Mouse (Mus musculus) kidney, embryonic 14.5 days (tissue): ENCODE measurements at regions not wholly inside any gene's neighbourhood (a gene's known extent, or its start where the extent isn't known, plus 50 kb on each side); places are given as distances from the start of the nearest gene placed in this dataset.
A peak's percentile ranks its signal among the peaks of the same experiment; 100 is the strongest.

Experiments
- ATAC-seq: fragments of 200-750 bp; cut with Nextera tagmentation; 2 replicates; pipeline ENCODE4 v1.8.0; 2017; ENCODE audit warnings: moderate number of reproducible peaks, mild to moderate bottlenecking, moderate TSS enrichment, moderate library complexity; ENCODE audit not compliant: low FRiP score, low TSS enrichment
- H3K27ac ChIP-seq: fragments of 300-500 bp; sonication (generic); 2 replicates; pipeline ENCODE4 v1.5.1; 2014; ENCODE audit warnings: low read depth, mild to moderate bottlenecking, low read length, moderate library complexity, mixed read lengths
- H3K27me3 ChIP-seq: fragments of 300-500 bp; sonication (generic); 2 replicates; pipeline ENCODE4 v1.6.1; 2014; ENCODE audit warnings: mild to moderate bottlenecking, low read length; ENCODE audit not compliant: control insufficient read depth, insufficient read depth
- H3K36me3 ChIP-seq: fragments of 300-500 bp; sonication (generic); 2 replicates; pipeline ENCODE4 v1.6.1; 2014; ENCODE audit warnings: low read length, mixed read lengths; ENCODE audit not compliant: control insufficient read depth, insufficient read depth
- H3K4me1 ChIP-seq: fragments of 300-500 bp; sonication (generic); 2 replicates; pipeline ENCODE4 v1.6.1; 2014; ENCODE audit warnings: low read length, mixed read lengths; ENCODE audit not compliant: control insufficient read depth, insufficient read depth
- H3K4me2 ChIP-seq: fragments of 300-500 bp; sonication (generic); replicated peaks from 2 replicates; pipeline ENCODE4 v1.6.1; 2014; ENCODE audit warnings: low read depth, mild to moderate bottlenecking, low read length
- H3K4me3 ChIP-seq: fragments of 300-500 bp; sonication (generic); 2 replicates; pipeline ENCODE4 v1.5.1; 2014; ENCODE audit warnings: mild to moderate bottlenecking, low read length
- H3K9ac ChIP-seq: fragments of 300-500 bp; sonication (generic); 2 replicates; pipeline ENCODE4 v1.6.1; 2014; ENCODE audit warnings: low read depth, mild to moderate bottlenecking, low read length, moderate library complexity
- H3K9me3 ChIP-seq: fragments of 300-500 bp; sonication (generic); 2 replicates; pipeline ENCODE4 v1.6.1; 2016; ENCODE audit warnings: low read length; ENCODE audit not compliant: control insufficient read depth
- WGBS: fragments of 180-500 bp; shearing (Covaris S2); extraction: QIAGEN DNeasy Blood & Tissue Kit; methylation state at CpG from one replicate; pipeline ENCODE4 v1.1.7; 2014; 5-methylcytosine and 5-hydroxymethylcytosine counted together

GRCm38 (mm10) chr17:68149237-68149792, 124.3 kb upstream of the L3mbtl4 start:
- ATAC-seq, result no peak
- no peak overlapping the region for H3K4me3 ChIP-seq
- peaks cover 4% of the 10 kb centered on the region; the same call in 1 of the 2 replicates for H3K9me3 ChIP-seq
- H3K4me2 ChIP-seq, result no peak overlapping the region
- H3K9ac ChIP-seq, result no peak overlapping the region
- no peaks in the 10 kb centered on the region for H3K4me1 ChIP-seq
- H3K27me3 ChIP-seq, result no peaks in the 10 kb centered on the region
- H3K36me3 ChIP-seq, result no peaks in the 10 kb centered on the region
- H3K27ac ChIP-seq, result no peak overlapping the region
- 93% methylated on average over 10 of the region's 10 CpGs for WGBS

- H3K9ac ChIP-seq, result no peak overlapping the region
- H3K4me2 ChIP-seq, result no peak overlapping the region
- H3K27me3 ChIP-seq, result no peaks in the 10 kb centered on the region
- H3K9me3 ChIP-seq, result no peaks in the 10 kb centered on the region
- 92% methylated on average over 11 of the region's 11 CpGs for WGBS
- H3K4me1 ChIP-seq, result no peaks in the 10 kb centered on the region
- ATAC-seq, result no peak
- no peaks in the 10 kb centered on the region for H3K36me3 ChIP-seq
- no peak overlapping the region for H3K27ac ChIP-seq
- H3K4me3 ChIP-seq, result no peak overlapping the region
Observed at GRCm38 (mm10) chr17:68152438-68153120, 121.0 kb upstream of the L3mbtl4 start.

GRCm38 (mm10) chr17:68154879-68155278, 118.7 kb upstream of the L3mbtl4 start:
- no peaks in the 10 kb centered on the region for H3K4me1 ChIP-seq
- H3K4me3 ChIP-seq, result no peak overlapping the region
- no peaks in the 10 kb centered on the region for H3K27me3 ChIP-seq
- no peak overlapping the region for H3K27ac ChIP-seq
- ATAC-seq, result no peak
- 79% methylated on average over 4 of the region's 4 CpGs for WGBS
- no peak overlapping the region for H3K4me2 ChIP-seq
- H3K9me3 ChIP-seq, result no peaks in the 10 kb centered on the region
- H3K9ac ChIP-seq, result no peak overlapping the region
- H3K36me3 ChIP-seq, result no peaks in the 10 kb centered on the region

- Histone ChIP-seq H3K9ac (no peak overlapping the region), H3K36me3 (no peaks in the 10 kb centered on the region), H3K27ac (peak overlapping the region; percentile 1; the same call in 1 of the 2 replicates), H3K4me1 (no peaks in the 10 kb centered on the region), H3K9me3 (no peaks in the 10 kb centered on the region), H3K27me3 (no peaks in the 10 kb centered on the region), H3K4me3 (no peak overlapping the region), H3K4me2 (no peak overlapping the region)
- 53% methylated on average over 13 of the region's 13 CpGs for WGBS
- peak; percentile 39; the same call in 1 of the 2 replicates for ATAC-seq
Observed at GRCm38 (mm10) chr17:68158172-68158651, 115.4 kb upstream of the L3mbtl4 start.

DNA sequence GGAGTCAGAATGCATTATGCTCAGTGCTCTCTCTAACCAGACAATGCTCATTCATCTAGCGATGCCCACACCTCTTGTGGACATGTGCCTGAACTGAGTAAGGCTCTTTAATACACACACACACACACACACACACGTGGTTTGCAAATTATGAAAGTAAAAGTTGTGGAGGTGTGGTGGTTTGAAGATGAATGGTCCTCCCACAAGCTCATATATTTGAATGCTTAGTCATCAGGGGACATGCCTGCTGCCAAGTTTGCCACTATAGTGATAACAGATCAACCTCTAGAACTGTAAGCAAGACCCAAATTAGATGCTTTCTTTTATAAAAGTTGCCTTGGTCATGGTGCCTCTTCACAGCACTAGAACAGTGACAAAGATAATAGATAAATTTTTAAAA, 112.5 kb upstream of the L3mbtl4 start:
- Histone ChIP-seq H3K9ac (no peak overlapping the region), H3K27me3 (no peaks in the 10 kb centered on the region), H3K27ac (no peak overlapping the region), H3K9me3 (no peaks in the 10 kb centered on the region), H3K4me1 (no peaks in the 10 kb centered on the region), H3K36me3 (no peaks in the 10 kb centered on the region), H3K4me3 (no peak overlapping the region), H3K4me2 (no peak overlapping the region)
- WGBS, result 71% methylated on average over 2 of the region's 2 CpGs
- no peak for ATAC-seq

DNA sequence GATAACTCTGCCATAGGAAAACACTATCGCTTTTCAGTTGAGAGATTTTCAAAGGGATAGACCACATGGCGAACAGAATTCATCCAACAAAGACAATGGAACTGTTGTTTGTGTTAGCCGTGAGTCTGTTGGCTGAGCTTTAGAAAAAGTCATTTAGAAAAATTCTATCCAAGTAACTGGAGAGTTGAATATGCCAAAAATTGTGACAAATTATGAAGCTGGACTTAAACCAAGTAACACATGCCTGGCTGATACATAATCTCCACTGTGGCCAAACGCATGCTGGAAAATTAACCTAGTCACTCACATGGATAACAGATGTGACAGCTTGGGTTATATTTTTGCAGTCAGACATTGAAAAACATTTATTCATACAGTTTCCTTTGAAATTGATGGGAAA, 110.1 kb upstream of the L3mbtl4 start:
- Histone ChIP-seq H3K4me2 (no peak overlapping the region), H3K4me3 (no peak overlapping the region), H3K27me3 (no peaks in the 10 kb centered on the region), H3K9me3 (no peaks in the 10 kb centered on the region), H3K9ac (no peak overlapping the region), H3K27ac (no peak overlapping the region), H3K4me1 (no peaks in the 10 kb centered on the region), H3K36me3 (no peaks in the 10 kb centered on the region)
- ATAC-seq, result no peak
- WGBS, result 67% methylated on average over 4 of the region's 4 CpGs

- Histone ChIP-seq H3K9me3 (no peaks in the 10 kb centered on the region), H3K27ac (no peak overlapping the region), H3K27me3 (no peaks in the 10 kb centered on the region), H3K4me3 (no peak overlapping the region), H3K36me3 (no peaks in the 10 kb centered on the region), H3K4me1 (no peaks in the 10 kb centered on the region), H3K4me2 (no peak overlapping the region), H3K9ac (no peak overlapping the region)
- 72% methylated on average over 2 of the region's 2 CpGs for WGBS
- no peak for ATAC-seq
Observed at GRCm38 (mm10) chr17:68164666-68165065, 108.9 kb upstream of the L3mbtl4 start.

- ATAC-seq, result no peak
- no peak overlapping the region for H3K4me3 ChIP-seq
- H3K36me3 ChIP-seq, result no peaks in the 10 kb centered on the region
- no peaks in the 10 kb centered on the region for H3K27me3 ChIP-seq
- no peaks in the 10 kb centered on the region for H3K4me1 ChIP-seq
- no peaks in the 10 kb centered on the region for H3K9me3 ChIP-seq
- 50% methylated on average over 15 of the region's 15 CpGs for WGBS
- H3K4me2 ChIP-seq, result no peak overlapping the region
- no peak overlapping the region for H3K9ac ChIP-seq
- H3K27ac ChIP-seq, result no peak overlapping the region
Observed at GRCm38 (mm10) chr17:68165171-68165825, 108.3 kb upstream of the L3mbtl4 start.

DNA sequence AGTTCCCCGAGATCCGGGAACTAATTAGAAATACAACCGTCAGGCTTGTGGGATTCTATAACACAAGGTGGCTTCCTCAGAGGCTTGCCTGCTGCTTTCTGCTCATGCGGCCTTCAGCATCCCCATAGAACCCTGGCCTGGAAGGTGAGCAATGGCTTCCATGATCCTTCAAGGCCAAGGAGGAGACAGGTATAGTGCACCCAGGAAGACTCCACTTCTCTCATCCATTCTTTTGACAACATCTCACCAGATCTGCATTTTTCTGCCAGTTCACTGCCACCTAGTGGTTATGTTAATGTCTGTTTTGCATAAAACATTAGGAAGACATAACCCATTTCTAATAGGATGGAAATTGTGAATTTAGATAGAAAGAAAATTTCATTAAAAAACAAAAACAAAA, 107.2 kb upstream of the L3mbtl4 start:
- ATAC-seq, result 0 out of 2 replicates have a peak, but pooled peaks have one; percentile 52
- Histone ChIP-seq H3K36me3 (no peaks in the 10 kb centered on the region), H3K4me1 (no peaks in the 10 kb centered on the region), H3K9me3 (no peaks in the 10 kb centered on the region), H3K27ac (no peak overlapping the region), H3K9ac (no peak overlapping the region), H3K27me3 (no peaks in the 10 kb centered on the region), H3K4me3 (no peak overlapping the region), H3K4me2 (no peak overlapping the region)
- 77% methylated on average over 4 of the region's 4 CpGs for WGBS
